Mouse (Mus musculus) lung, postnatal 10 days (tissue): Measurements from ENCODE around the gene Mast1.
"Not testable (repeated sequence)": the region's sequence is repeated elsewhere in the genome, so short reads cannot be mapped to it uniquely, and the experiment has no call there.

ENCODE experiments used
- DNase-seq: peaks from one replicate; pipeline ENCODE4 v3.0.0; 2021

Gene Mast1

GRCm38 (mm10) chr8:84908421-84909161, 28.6 kb downstream of the Mast1 start, which contains the start of gene Dnase2a:
TSS of gene Dnase2a (plus strand) at chr8:84908560.
- peak; percentile 99 for DNase-seq

GRCm38 (mm10) chr8:84907979-84908378, 29.2 kb downstream of the Mast1 start:
- DNase-seq = not testable (repeated sequence)

- DNase-seq = no peak
Observed at GRCm38 (mm10) chr8:84907493-84907892, 29.7 kb downstream of the Mast1 start.

GRCm38 (mm10) chr8:84907037-84907436, 30.1 kb downstream of the Mast1 start:
- DNase-seq = no peak

GRCm38 (mm10) chr8:84904351-84904750, 32.8 kb downstream of the Mast1 start:
- no peak for DNase-seq

GRCm38 (mm10) chr8:84902920-84903661, 34.1 kb downstream of the Mast1 start:
- peak; percentile 95 for DNase-seq

- no peak for DNase-seq
Observed at GRCm38 (mm10) chr8:84902367-84902919, 34.7 kb downstream of the Mast1 start.

- no peak for DNase-seq
Observed at GRCm38 (mm10) chr8:84901752-84902151, 35.4 kb downstream of the Mast1 start, which contains the start of gene Klf1. TSS of gene Klf1 (plus strand) at chr8:84901928.

GRCm38 (mm10) chr8:84901071-84901470, 36.1 kb downstream of the Mast1 start:
- DNase-seq = no peak

GRCm38 (mm10) chr8:84895963-84896362, 41.2 kb downstream of the Mast1 start:
- no peak for DNase-seq

GRCm38 (mm10) chr8:84893709-84894134, 43.4 kb downstream of the Mast1 start, which contains the start of gene Gcdh:
TSS of gene Gcdh (minus strand) at chr8:84893921.
- peak; percentile 97 for DNase-seq

GRCm38 (mm10) chr8:84892993-84893708, 44.0 kb downstream of the Mast1 start:
- DNase-seq = peak; percentile 23

- no peak for DNase-seq
Observed at GRCm38 (mm10) chr8:84889141-84889540, 48.0 kb downstream of the Mast1 start.

GRCm38 (mm10) chr8:84888280-84888679, 48.9 kb downstream of the Mast1 start:
- no peak for DNase-seq

GRCm38 (mm10) chr8:84884728-84885127, 52.4 kb downstream of the Mast1 start:
- DNase-seq = no peak

- DNase-seq = no peak
Observed at GRCm38 (mm10) chr8:84878915-84879314, 58.2 kb downstream of the Mast1 start.

GRCm38 (mm10) chr8:84877297-84878035, 59.7 kb downstream of the Mast1 start:
- DNase-seq = no peak

- no peak for DNase-seq
Observed at GRCm38 (mm10) chr8:84874339-84874738, 62.8 kb downstream of the Mast1 start.

GRCm38 (mm10) chr8:84873016-84873415, 64.1 kb downstream of the Mast1 start:
- no peak for DNase-seq

- DNase-seq = peak; percentile 38
Observed at GRCm38 (mm10) chr8:84872309-84872965, 64.7 kb downstream of the Mast1 start.
